Mouse (Mus musculus): ENCODE measurements around the gene 4933427D14Rik.
"Not testable (repeated sequence)": the region's sequence is repeated elsewhere in the genome, so short reads cannot be mapped to it uniquely, and the experiment has no call there.

The 4933427D14Rik gene

DNA sequence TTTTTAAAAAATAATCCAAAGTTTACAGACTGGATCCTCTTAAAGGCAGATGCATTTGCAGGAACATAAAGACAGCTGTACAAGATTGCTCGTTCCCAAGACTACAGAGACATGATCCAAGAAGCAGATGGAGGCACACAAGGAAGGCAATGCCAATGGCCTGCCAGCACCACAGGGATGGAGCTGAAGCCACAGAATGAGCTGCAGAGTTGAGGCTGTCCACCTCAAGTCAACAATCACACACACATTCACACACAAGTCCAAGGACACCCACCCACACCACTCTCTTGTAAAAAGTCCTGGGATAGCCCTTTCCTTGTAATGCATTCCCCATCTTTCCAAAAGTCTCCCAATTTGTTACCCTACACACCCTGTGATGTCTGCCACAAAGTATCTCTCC lies 3.8 kb downstream of the 4933427D14Rik start:
- no peak for DNase-seq (ENCODE audit: low spot score in 2 of 2)

DNA sequence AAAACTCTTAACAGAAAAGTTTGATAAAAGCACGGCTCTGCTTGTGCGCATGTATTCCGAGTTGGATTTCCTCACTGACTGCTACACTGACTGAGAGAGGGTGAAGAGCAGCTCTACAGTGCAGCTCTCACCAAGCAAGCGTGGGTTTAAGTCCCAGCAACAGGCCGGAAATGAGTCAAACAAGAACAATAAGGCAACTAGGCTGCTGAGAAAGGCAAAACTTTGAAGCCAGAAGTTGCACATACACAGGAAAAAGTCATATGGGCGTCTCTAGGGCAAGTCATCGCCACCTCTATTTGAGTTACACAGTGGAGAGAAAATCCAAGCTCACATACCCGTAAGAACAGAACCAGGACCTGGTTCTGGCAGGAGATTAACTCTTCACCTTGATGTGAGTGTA lies 10.8 kb downstream of the 4933427D14Rik start:
- DNase-seq (ENCODE audit: low spot score in 2 of 2) = no peak

DNA sequence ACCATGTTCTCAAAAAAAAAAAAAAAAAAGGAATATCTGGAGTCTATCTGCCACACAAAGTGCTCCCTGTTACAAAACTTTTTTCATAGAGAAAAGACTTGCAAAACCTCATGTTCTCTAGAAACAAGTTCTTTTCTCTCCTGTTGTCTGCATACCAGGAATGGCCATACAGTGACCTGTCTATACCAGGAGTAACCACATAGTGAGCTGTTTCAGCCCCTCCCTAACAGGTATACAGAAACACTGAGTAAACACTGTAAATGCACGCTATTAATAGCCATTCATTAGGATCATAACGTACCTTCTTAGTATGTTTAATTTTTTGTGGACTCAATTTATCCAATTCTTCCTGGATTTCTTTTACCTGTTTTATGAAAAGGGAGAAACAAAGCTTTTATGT lies 13.0 kb downstream of the 4933427D14Rik start:
- DNase-seq (ENCODE audit: low spot score in 2 of 2) = no peak

DNA sequence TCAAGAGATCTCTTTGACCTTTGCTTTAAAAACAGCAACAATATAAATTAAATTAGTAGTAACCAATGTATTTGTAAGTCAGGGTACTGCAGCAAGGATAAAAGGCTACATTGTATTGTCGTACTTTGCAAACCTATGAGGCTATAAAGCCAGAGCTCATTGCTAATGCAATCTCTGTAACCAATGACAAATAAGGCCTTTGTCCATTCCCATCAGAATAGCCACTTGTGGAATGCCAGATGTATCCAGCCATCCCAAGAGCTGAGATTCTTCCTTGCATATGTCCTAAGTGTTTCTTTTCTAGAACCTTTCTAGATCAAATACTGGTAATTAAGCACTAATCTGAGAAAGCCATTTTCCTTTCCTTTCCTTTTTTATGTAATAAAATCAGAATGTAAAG lies 16.4 kb downstream of the 4933427D14Rik start:
- DNase-seq (ENCODE audit: low spot score in 2 of 2) = no peak

DNA sequence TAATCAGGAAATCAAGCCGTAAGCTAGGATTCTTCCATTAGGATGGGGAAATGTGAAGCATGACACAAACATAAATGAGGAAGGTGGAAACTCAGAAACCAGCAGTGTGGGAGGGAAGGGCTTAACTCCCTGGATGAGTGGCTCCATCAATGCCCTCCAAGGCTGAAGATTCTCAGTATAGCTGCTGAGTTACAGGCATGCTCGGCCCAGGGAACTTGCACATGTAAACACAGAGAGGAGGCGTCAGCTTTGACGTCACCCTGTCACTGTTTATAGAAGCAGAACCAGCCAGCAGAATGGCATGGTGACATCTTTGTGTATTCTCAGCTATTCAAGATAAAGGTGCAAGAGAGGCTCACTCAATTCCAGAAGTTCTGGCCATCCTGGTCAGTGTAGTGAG lies 23.0 kb downstream of the 4933427D14Rik start:
- DNase-seq (ENCODE audit: low spot score in 2 of 2) = no peak

DNA sequence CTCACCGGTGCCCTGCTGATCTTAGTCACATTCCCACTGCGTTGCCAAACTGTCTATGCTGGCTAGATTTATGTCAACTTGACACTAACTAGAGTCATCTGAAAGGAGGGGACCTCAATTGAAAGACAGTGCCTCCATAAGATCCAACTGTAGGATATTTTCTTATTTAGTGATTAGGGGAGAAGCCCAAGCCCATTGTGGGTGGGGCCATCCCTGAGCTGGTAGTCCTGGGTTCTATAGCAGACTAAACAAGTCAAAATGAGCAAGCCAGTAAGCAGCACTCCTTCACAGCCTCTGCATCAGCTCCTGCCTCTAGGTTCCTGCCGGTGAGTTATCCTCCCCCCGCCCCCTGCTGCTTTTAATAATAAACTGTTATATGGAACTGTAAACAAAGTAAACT lies 26.1 kb downstream of the 4933427D14Rik start:
- no peak for DNase-seq (ENCODE audit: low spot score in 2 of 2)

DNA sequence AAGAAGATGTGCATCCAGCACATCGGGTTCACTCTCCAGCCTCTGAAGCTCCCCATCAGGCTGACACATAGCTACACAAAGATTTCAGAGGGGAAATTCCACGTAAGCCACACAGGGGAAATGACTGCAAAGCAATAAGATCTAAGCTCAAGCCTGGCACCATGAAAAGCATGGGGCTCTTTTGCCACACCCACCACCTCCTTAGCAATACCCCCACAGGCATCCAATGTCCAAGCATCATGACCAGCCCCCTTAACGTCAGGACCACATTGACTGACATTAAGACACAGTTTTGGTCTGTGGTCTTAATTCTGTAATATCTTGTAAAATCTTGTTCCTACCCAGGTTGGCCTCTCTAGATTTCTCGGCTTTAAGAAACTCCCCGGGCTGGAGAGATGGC lies 26.7 kb downstream of the 4933427D14Rik start:
- DNase-seq (ENCODE audit: low spot score in 2 of 2) = no peak

DNA sequence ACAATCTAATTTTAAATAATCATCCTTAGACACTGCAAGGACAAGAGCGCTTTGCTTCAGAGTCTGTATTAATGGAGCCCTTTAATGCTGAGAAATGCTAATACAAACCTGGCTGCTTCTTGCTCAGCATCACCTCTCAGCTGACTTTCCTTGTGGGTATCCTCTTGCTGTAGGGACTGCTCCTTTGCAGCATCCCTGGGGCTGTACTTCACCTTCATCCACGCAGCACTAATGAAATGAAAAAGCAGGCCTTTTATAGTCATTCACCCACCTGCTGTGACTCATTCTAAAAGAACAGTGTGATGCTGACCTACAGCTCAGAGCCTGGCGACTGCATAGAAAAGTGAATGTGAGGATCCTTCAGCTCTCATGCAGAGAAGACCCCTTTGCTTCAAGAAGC lies 30.7 kb downstream of the 4933427D14Rik start:
- DNase-seq (ENCODE audit: low spot score in 2 of 2) = no peak

GRCm38 (mm10) chr11:72175966-72176365 lies 31.3 kb downstream of the 4933427D14Rik start:
- DNase-seq (ENCODE audit: low spot score in 2 of 2) = no peak

DNA sequence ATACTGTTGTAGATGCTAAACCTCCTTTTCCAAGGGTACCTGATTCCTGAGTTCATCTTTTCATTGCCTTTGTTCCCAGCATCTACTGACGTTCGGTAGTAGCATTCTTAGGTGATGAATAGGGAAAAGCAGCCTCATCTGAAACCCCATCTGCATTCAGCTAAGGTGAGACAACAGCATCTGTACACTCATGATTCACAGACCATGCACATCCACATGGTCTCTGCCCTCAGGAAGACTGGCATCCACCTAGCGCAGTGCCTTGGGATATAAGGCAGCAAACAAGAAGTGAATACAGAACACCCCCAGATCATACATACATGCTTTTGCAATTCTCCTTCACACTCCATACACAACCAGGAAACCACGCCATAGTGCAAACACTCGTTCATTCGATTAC lies 32.5 kb downstream of the 4933427D14Rik start:
- DNase-seq (ENCODE audit: low spot score in 2 of 2) = no peak

DNA sequence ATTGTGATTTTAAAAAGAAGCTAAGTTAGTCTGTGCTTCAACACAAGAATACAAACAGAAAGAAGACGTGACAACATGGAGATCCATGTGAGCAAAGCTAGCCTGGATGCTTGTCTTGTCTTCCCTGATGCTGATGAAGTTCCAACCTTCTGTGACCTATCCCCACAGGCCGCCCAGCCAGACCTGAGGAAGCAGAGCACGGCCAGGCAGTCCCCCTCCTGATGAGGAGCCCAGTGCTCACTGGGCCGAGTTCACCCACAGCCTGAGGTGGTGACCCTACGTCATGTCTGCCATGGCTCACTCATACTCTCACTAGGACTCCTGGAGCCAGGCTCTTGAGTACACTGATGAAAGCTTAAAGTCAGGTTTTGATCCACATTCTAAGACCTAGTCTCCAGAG lies 33.8 kb downstream of the 4933427D14Rik start:
- no peak for DNase-seq (ENCODE audit: low spot score in 2 of 2)

- DNase-seq (ENCODE audit: low spot score in 2 of 2) = not testable (repeated sequence)
These were observed 35.4 kb downstream of the 4933427D14Rik start for GRCm38 (mm10) chr11:72171906-72172305.

DNA sequence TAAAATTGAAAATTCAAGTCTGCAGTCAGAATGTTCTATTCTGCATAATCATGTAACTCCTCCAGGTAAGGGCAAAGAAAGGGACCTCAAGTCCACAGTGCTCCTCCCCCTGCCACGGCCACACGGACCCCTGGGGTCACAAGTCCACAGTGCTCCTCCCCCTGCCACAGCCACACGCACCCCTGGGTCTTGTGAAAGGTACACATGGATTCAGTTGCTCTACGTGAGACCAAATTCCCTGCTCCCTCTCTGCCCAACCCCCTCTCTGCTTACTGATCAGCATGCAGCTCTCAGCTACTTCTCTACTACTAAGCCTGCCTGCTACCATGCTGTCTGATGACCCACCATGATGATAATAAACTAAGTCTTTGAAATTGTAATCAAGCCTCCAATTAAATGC lies 37.4 kb downstream of the 4933427D14Rik start:
- no peak for DNase-seq (ENCODE audit: low spot score in 2 of 2)

GRCm38 (mm10) chr11:72163198-72163597 lies 44.1 kb downstream of the 4933427D14Rik start:
- DNase-seq (ENCODE audit: low spot score in 2 of 2) = no peak

- no peak for DNase-seq (ENCODE audit: low spot score in 2 of 2)
These were observed 50.6 kb downstream of the 4933427D14Rik start for GRCm38 (mm10) chr11:72156624-72157023.

GRCm38 (mm10) chr11:72155981-72156428 lies 51.3 kb downstream of the 4933427D14Rik start:
- DNase-seq (ENCODE audit: low spot score in 2 of 2) = no peak

DNA sequence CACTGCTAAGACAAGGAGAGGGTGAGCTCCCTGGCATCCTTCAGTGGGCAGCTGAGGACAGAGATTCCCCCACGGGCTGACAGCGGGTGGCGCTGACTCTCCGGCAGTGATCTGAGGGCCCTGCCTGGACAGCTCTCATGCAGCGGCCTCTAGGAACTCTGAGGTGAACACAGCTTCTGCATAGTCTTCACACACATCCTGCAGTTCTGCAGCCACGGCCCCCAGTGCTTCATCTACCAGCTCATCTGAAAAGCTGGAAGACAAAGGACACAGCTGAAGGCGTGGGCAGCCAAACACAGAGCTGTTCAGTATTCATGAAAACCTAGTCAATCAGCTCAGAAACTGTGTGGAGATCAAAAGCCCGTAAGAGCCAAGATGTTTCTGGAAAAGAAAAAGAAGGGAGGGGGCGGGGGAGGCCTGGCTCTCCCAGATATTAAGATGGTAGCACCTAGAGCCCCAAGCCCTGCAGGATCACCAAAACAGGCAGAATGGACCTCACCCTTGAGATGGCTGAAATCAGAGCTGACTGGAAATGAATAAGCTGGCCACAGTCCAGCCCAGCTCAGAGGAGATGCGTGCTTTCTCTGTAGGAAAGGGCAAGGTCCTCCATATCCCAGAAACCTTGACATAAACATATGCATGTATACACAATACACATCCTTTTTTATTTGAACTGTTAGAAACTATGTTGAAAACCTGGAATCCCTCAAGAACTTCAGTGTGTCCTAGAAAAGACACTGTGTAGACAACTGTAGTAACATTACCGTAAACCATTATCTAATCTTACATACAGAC lies 51.9 kb downstream of the 4933427D14Rik start:
- no peak for DNase-seq (ENCODE audit: low spot score in 2 of 2)

DNA sequence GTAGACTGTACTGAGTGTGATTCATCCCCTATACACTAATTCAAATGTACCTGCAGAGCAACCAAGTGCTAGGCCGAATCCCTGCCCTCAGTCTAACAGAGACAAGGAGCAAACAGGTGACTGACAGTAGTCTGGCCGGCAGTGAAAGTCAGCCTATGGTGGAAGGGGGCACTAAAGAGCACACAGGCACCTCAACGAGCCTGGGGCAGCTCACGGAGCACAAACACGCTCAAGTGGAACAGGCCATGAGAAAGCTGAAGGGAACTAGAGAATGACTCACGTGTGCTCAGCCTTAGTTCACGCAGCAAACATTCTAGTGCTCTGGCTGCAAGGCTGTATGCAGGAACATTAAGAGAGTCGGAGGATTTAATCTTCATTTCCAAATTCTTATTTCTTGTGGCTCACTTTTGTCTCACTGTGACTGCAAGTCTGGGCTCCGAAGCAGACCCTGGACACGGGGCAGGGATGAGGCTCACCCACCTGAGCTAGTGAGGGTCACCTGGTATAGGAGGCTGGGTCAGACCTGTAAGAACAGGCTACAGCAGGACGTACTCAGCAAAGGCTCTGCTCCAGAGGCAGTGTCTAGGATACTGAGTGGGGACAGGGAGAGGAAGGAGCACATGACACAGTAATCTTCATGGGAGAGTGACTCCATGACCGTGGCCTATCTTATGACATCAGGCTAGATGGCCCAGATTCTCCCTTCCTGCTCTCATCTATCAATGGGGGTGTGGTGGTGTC lies 54.0 kb downstream of the 4933427D14Rik start:
- DNase-seq (ENCODE audit: low spot score in 2 of 2) = no peak

DNA sequence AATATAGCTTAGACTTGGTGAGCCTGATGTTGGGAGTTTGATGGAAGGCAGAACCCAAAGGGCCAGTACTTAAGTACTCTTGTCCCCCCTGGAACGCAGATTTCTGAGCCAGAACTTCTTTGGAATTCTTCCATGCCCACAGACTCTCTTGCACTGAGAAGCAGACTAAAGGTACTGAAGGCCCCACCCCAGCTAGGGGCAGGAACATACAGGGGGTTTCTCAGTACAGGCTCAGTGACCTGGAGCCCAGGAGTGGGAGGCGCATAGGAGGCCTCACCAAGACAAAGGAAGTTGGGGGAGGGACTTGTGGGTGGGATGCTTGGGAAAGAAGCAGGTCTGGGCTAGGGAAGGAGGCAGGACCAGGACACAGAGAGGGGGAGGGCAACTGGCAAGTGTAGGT lies 56.1 kb downstream of the 4933427D14Rik start:
- DNase-seq (ENCODE audit: low spot score in 2 of 2) = no peak

GRCm38 (mm10) chr11:72147910-72148309 lies 59.3 kb downstream of the 4933427D14Rik start:
- DNase-seq (ENCODE audit: low spot score in 2 of 2) = no peak

DNA sequence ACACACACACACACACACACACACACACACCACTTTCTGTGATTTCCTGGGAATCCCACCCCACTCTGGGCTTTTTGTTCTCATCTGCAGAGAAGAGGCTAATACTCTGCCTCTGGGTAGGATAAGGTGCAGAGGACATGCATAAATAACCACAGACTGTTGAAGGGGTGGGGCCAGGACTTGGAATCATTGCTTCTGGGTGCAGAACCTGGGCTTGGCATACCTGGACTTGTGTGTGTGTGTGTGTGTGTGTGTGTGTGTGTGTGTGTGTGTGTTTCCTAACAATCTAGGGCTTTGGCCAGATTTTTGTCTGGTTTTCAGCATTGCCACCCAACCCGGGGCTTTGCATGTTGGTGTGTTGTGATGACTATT lies 61.4 kb downstream of the 4933427D14Rik start:
- no peak for DNase-seq (ENCODE audit: low spot score in 2 of 2)

- no peak for DNase-seq (ENCODE audit: low spot score in 2 of 2)
These were observed 61.9 kb downstream of the 4933427D14Rik start for GRCm38 (mm10) chr11:72145182-72145876.

GRCm38 (mm10) chr11:72142889-72143288 lies 64.4 kb downstream of the 4933427D14Rik start:
- DNase-seq (ENCODE audit: low spot score in 2 of 2) = no peak
